Mouse (Mus musculus) kidney, embryonic 14.5 days (tissue): ENCODE measurements around the gene Ugt1a2. TPM values are rescaled to one million over a fixed set of nuclear protein-coding genes. Genes with fewer than 3 reads are reported as not detected.
"Not testable (repeated sequence)": the region's sequence is repeated elsewhere in the genome, so short reads cannot be mapped to it uniquely, and the experiment has no call there.

Experiments
- ATAC-seq: fragments of 200-750 bp; cut with Nextera tagmentation; 2 replicates; pipeline ENCODE4 v1.8.0; 2017; ENCODE audit warnings: moderate number of reproducible peaks, mild to moderate bottlenecking, moderate TSS enrichment, moderate library complexity; ENCODE audit not compliant: low FRiP score, low TSS enrichment
- H3K27ac ChIP-seq: fragments of 300-500 bp; sonication (generic); 2 replicates; pipeline ENCODE4 v1.5.1; 2014; ENCODE audit warnings: low read depth, mild to moderate bottlenecking, low read length, moderate library complexity, mixed read lengths
- H3K27me3 ChIP-seq: fragments of 300-500 bp; sonication (generic); 2 replicates; pipeline ENCODE4 v1.6.1; 2014; ENCODE audit warnings: mild to moderate bottlenecking, low read length; ENCODE audit not compliant: control insufficient read depth, insufficient read depth
- H3K36me3 ChIP-seq: fragments of 300-500 bp; sonication (generic); 2 replicates; pipeline ENCODE4 v1.6.1; 2014; ENCODE audit warnings: low read length, mixed read lengths; ENCODE audit not compliant: control insufficient read depth, insufficient read depth
- H3K4me1 ChIP-seq: fragments of 300-500 bp; sonication (generic); 2 replicates; pipeline ENCODE4 v1.6.1; 2014; ENCODE audit warnings: low read length, mixed read lengths; ENCODE audit not compliant: control insufficient read depth, insufficient read depth
- H3K4me2 ChIP-seq: fragments of 300-500 bp; sonication (generic); replicated peaks from 2 replicates; pipeline ENCODE4 v1.6.1; 2014; ENCODE audit warnings: low read depth, mild to moderate bottlenecking, low read length
- H3K4me3 ChIP-seq: fragments of 300-500 bp; sonication (generic); 2 replicates; pipeline ENCODE4 v1.5.1; 2014; ENCODE audit warnings: mild to moderate bottlenecking, low read length
- H3K9ac ChIP-seq: fragments of 300-500 bp; sonication (generic); 2 replicates; pipeline ENCODE4 v1.6.1; 2014; ENCODE audit warnings: low read depth, mild to moderate bottlenecking, low read length, moderate library complexity
- H3K9me3 ChIP-seq: fragments of 300-500 bp; sonication (generic); 2 replicates; pipeline ENCODE4 v1.6.1; 2016; ENCODE audit warnings: low read length; ENCODE audit not compliant: control insufficient read depth
- WGBS: fragments of 180-500 bp; shearing (Covaris S2); extraction: QIAGEN DNeasy Blood & Tissue Kit; methylation state at CpG from one replicate; pipeline ENCODE4 v1.1.7; 2014; 5-methylcytosine and 5-hydroxymethylcytosine counted together
- polyA plus RNA-seq: library from polyadenylated mRNA; unstranded; fragments of >200 nt; fragmentation: Nextera tagmentation; extraction: Ambion mirVana; gene quantifications from 2 replicates; pipeline ENCODE4 v1.2.1, GENCODE M21; 2014

Gene Ugt1a2
- polyA plus RNA-seq: 1.5 and 7.3 TPM in 2 replicates

DNA sequence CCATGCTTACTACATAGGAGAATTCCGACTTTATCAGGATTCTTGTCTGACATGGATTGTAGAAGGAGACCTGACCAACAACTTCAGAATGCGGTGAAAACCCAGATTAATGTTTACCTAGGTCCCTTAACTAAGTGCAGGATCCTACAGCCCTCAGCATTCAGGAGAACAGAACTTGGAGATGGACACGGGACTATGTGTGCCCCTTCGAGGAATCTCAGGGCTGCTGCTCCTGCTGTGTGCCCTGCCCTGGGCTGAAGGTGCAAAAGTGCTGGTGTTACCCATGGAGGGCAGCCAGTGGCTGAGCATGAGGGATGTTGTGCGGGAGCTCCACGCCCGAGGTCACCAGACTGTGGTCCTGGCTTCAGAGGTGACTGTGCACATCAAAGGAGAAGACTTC, at the start of gene Ugt1a2:
Ugt1a2 (plus strand) TSS at position 146 of the 400 bp plus-strand sequence.
- H3K27me3 ChIP-seq: no peaks in the 10 kb centered on the region
- H3K9ac ChIP-seq: no peak within 1 kb of the TSS; the same call in 1 of the 2 replicates
- no peaks in the 10 kb centered on the region for H3K36me3 ChIP-seq
- no peak within 1 kb of the TSS for H3K4me2 ChIP-seq
- 71% methylated on average over 7 of the region's 7 CpGs for WGBS
- H3K27ac ChIP-seq: no peak within 1 kb of the TSS
- ATAC-seq: no peak
- no peak within 1 kb of the TSS for H3K4me3 ChIP-seq
- no peaks in the 10 kb centered on the region; the same call in 1 of the 2 replicates for H3K9me3 ChIP-seq
- no peaks in the 10 kb centered on the region for H3K4me1 ChIP-seq

DNA sequence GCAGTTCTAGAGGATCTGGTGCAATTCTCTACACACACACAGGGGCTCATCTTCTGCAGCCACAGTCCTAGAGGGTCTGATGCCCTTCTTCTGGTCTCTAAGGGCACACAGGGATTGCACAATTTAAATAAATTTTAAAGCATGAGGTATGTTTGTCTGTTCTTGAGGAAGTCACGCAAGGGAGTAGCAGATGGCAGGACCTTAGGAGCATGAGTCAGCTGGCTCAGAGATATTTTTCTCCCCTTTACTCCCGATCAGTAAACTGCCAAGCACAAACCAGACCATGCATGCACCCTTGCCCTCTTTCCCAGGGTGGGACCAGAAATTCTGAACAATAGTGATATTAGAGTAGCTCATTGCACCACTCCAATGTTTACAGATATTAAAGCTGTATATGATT, 42.0 kb upstream of the Ugt1a2 start:
- Histone ChIP-seq H3K4me1 (no peaks in the 10 kb centered on the region), H3K4me3 (no peak overlapping the region), H3K9ac (no peak overlapping the region), H3K9me3 (no peaks in the 10 kb centered on the region), H3K36me3 (no peaks in the 10 kb centered on the region), H3K27ac (no peak overlapping the region), H3K4me2 (no peak overlapping the region), H3K27me3 (no peaks in the 10 kb centered on the region)
- no peak for ATAC-seq
- WGBS: 79% methylated on average over 2 of the region's 2 CpGs

DNA sequence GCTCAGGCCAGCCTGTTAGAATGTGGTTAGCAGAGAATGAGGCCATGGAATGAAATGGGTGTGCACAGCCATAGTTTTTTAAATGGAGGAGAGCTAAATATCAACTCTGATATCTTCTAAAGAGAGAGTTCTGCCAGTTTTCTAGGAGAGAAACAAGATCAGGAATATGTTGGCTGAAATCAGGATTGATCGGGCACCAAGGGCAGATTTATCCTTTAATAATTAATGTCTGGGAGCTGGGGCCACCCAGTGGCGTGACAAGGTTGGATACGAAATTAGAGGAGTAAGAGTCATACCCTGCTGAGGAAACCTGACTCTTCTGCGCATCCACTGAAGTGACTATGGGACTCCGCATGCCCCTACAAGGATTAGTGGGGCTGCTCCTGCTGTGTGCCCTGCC, 34.7 kb upstream of the Ugt1a2 start, which contains the start of gene Ugt1a5:
Ugt1a5 (plus strand) TSS at position 302 of the 400 bp plus-strand sequence.
- Histone ChIP-seq H3K9me3 (no peaks in the 10 kb centered on the region), H3K9ac (no peak within 1 kb of the TSS), H3K4me3 (no peak within 1 kb of the TSS), H3K4me2 (no peak within 1 kb of the TSS), H3K27ac (no peak within 1 kb of the TSS), H3K36me3 (no peaks in the 10 kb centered on the region), H3K27me3 (no peaks in the 10 kb centered on the region), H3K4me1 (no peaks in the 10 kb centered on the region)
- no peak for ATAC-seq
- 84% methylated on average over 5 of the region's 5 CpGs for WGBS

DNA sequence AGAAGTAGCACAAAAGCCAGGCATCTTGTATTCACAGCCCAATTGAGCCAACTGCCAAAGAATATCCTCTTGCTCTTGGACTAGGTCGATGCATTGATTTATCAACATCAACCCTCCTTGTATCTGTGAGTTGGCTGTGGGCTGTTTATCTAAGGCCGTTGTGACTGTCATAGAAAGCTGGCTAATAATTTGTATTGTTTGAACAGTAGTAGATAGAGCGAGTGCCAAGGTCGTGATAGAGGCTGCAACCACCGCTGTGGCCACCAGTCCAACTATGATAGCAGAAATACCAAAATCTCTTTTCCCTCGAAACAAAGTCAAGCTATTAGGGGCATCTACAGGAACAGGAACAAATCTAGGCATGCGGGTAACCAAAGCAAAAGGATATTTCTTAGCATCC, 28.2 kb upstream of the Ugt1a2 start:
- not testable (repeated sequence) for H3K36me3 ChIP-seq, H3K4me3 ChIP-seq, H3K9me3 ChIP-seq, H3K9ac ChIP-seq, H3K27ac ChIP-seq, H3K27me3 ChIP-seq, ATAC-seq, H3K4me1 ChIP-seq, H3K4me2 ChIP-seq
- WGBS: 91% methylated on average over 5 of the region's 7 CpGs

DNA sequence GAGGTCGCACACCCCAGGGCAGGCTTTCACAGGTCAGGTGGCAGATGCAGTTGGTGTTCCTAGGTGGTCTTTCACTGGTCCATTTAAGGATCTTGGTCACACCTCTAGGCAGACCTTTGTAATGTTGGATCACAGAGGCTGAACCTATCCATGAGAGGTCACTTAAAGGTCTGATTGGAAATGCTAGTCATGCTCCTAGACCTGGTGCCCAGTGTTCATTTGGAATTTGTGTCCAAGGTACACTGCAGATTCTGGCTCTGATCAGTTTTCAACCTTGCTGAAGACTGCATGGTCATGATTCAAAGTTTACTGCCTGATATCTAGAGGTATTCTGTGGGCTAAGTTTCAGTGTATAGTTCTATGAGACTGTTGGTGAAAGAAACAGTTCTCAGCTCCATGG, 20.7 kb upstream of the Ugt1a2 start:
- peaks cover 14% of the 10 kb centered on the region for H3K9me3 ChIP-seq
- 89% methylated on average over 1 of the region's 1 CpGs for WGBS
- no peak overlapping the region for H3K4me3 ChIP-seq
- ATAC-seq: no peak
- no peaks in the 10 kb centered on the region for H3K36me3 ChIP-seq
- no peaks in the 10 kb centered on the region for H3K27me3 ChIP-seq
- no peak overlapping the region for H3K4me2 ChIP-seq
- no peak overlapping the region for H3K27ac ChIP-seq
- H3K9ac ChIP-seq: no peak overlapping the region
- no peaks in the 10 kb centered on the region for H3K4me1 ChIP-seq

DNA sequence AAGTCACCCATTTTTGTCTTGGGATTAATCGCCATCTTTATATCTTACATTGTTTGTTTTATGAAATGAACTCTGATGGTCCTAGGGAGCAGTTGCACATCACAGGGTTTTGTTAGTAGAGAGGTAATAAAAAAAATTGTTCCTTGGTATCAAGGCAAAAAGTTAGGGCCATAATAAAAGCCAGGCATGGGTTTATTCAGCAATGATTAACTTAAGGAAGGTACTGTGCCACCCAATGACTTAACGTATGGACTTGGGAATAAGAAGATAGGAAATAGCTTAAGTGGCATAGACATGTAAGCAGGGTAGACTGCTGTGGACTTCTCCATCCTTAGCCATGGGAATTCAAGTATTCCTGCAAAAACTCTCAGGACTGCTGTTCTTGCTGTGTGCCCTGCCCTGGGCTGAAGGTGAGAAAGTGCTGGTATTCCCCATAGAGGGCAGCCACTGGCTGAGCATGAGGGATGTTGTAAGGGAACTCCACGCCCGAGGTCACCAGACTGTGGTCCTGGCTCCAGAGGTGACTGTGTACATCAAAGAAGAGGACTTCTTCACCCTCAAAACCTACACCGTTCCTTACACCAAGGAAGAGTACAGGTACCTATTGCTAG, 14.0 kb upstream of the Ugt1a2 start:
- 83% methylated on average over 5 of the region's 5 CpGs for WGBS
- Histone ChIP-seq H3K27ac (no peak overlapping the region), H3K4me3 (no peak overlapping the region), H3K27me3 (no peaks in the 10 kb centered on the region), H3K36me3 (no peaks in the 10 kb centered on the region), H3K4me2 (no peak overlapping the region), H3K9me3 (no peaks in the 10 kb centered on the region), H3K9ac (no peak overlapping the region), H3K4me1 (no peaks in the 10 kb centered on the region)
- ATAC-seq: no peak

DNA sequence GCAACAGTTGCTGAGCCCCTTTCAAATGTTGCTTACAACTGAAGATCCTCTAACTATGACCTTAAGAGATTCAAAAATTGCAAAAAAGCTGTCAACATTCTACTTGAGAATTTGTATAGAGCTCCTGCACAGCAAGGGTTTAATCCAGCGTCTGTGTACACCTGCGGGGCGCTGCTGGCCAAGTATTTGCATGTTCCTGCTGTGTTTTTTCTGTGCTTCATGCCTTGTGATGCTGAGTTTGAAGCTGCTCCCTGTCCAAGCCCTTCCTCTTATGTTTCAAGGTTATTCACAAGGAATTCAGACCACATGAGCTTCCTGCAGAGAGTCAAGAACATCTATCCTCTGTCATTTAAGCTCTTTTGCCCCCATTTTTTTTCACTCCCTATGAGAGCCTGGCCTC, 8.3 kb upstream of the Ugt1a2 start:
- Histone ChIP-seq H3K9me3 (no peaks in the 10 kb centered on the region), H3K4me1 (no peaks in the 10 kb centered on the region), H3K27ac (no peak overlapping the region), H3K27me3 (no peaks in the 10 kb centered on the region), H3K4me2 (no peak overlapping the region), H3K9ac (no peak overlapping the region), H3K4me3 (no peak overlapping the region), H3K36me3 (no peaks in the 10 kb centered on the region)
- no peak for ATAC-seq
- WGBS: 74% methylated on average over 3 of the region's 3 CpGs

DNA sequence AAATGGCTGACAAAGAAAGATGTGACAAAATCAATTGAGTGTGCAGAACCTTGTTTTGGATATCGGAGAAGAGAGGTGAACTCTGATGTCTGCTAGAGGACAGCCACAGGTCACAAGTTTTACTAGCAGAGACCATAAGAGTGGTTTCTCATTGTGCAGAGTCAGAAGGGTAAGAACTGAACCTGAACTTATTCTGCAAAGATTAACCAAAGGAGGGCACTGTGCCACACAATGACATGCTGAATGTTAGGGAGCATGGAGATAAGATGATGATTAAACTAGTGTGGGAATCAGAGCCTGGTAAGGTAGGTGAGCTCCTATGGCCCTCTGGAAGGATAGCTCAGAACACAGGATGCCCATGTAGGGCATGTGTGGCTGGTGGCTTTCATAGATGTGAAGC, 4.7 kb upstream of the Ugt1a2 start:
- Histone ChIP-seq H3K4me3 (no peak overlapping the region), H3K27ac (no peak overlapping the region), H3K27me3 (no peaks in the 10 kb centered on the region), H3K36me3 (no peaks in the 10 kb centered on the region), H3K4me1 (no peaks in the 10 kb centered on the region), H3K4me2 (no peak overlapping the region), H3K9me3 (no peaks in the 10 kb centered on the region), H3K9ac (no peak overlapping the region)
- WGBS: 41% methylated on average over 1 of the region's 1 CpGs
- ATAC-seq: no peak

DNA sequence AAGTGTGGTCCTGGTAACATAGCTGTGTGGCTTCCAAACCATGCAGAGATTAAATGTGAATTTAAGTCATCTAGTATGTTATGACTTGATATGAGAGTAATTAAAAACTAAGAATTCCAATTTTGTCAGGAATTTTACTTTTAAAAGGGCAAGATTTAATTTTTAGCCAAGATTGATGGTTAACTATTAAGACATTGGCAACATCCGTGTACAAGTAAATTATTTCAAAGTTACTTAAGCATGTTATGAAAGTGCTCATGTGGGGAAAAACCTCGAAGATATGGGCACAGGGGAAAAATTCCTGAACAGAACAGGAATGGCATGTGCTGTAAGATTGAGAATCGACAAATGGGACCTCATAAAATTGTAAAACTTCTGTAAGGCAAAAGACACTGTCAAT, 3.0 kb upstream of the Ugt1a2 start:
- Histone ChIP-seq H3K9me3 (no peaks in the 10 kb centered on the region), H3K27ac (no peak overlapping the region), H3K9ac (no peak overlapping the region), H3K4me1 (no peaks in the 10 kb centered on the region), H3K4me2 (no peak overlapping the region), H3K27me3 (no peaks in the 10 kb centered on the region), H3K36me3 (no peaks in the 10 kb centered on the region), H3K4me3 (no peak overlapping the region)
- ATAC-seq: no peak
- 66% methylated on average over 3 of the region's 3 CpGs for WGBS
